Mouse (Mus musculus): Measurements from ENCODE around the gene Dcaf6. TPM values are rescaled to one million over a fixed set of nuclear protein-coding genes. Genes with fewer than 3 reads are reported as not detected.

Dcaf6 gene
- 19.0 and 20.4 TPM in 2 replicates for polyA plus RNA-seq (2012; rRNA removed)

DNA sequence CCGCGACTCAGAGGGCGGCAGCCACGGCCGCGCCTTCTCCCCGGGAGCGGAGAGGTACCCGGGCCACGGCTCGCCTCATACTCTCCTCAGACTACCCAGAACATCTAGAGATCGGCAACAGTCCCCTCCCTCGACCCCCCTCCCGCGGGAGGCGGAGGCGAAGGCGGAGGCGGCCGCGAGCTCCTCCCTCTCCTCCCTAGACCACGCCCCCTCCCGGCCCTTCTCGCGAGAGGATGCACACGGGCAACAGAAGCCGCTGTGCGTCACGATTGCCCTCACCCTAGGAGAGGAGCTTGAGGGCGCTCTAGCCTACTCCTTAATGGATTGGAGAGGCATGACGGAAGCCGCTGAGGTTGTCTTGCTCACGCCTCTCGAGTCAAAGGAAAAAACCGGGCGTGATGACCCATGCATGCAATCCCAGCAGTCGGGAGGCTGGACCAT is at the start of gene Dcaf6, which contains the start of gene Mpc2:
TSS of gene Dcaf6 (minus strand) at position 116 of the 441 bp plus-strand sequence.
TSS of gene Mpc2 (plus strand) at position 278 of the 441 bp plus-strand sequence.

DNA sequence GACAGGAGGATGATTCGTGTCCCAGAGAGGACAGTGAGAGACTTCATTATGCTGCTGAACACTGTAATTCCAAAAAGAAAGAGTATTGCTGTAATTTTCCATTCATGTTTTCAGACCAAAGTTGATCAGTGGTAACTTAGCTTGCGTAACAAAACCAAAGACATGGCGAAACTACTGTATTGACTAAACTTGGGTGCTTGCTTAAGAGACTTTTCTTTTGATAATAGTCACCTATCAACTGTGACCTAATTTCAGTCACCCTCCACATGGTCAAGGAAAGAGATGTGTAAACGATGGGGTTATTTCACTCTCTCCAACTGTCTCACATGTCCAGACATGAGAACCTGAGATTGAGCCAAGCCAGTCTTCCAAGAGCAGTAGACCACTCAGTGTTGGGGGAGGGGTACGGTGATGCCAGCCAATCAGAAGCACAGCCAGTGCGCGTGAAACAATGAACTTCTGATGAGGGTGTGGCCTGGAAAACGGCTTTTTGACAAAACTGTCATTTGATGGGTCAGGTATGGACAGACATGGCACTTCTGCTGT is 24.5 kb upstream of the Dcaf6 start, which contains the start of gene Adcy10:
TSS of gene Adcy10 (plus strand) at position 496 of the 546 bp plus-strand sequence.

DNA sequence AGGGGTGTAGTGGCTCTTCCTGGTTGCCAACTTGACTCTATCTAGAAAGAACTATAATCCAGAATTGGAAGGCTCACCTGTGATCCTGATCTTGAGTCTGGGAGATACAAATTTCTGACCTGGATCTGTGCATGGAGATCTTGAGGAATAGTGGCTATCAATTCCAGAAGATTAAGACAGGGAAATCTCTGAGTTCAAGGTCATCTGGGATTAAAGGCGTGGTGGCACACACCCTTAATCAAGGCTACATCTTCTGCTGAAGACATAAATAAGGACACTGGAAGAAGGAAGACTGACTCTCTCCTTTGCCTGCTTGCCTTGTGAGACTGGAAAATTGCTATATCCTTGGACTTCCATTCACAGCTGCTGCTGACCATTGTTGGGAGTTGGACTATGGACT is 164.8 kb downstream of the Dcaf6 start, which contains the start of gene Gpr161:
TSS of gene Gpr161 (plus strand) at position 301 of the 400 bp plus-strand sequence.

Other genes starting within 250 kb of the Dcaf6 start
- gene Tiprl, start 223.5 kb downstream of the Dcaf6 start, polyA plus RNA-seq (2012; rRNA removed), result 13.8 and 16.0 TPM in 2 replicates
- gene Gpr161, start 164.7 kb downstream of the Dcaf6 start, polyA plus RNA-seq (2012; rRNA removed), result 0.08 and 0.15 TPM in 2 replicates
- gene Mpc2, start 162 bp upstream of the Dcaf6 start, polyA plus RNA-seq (2012; rRNA removed), result 75.9 and 80.7 TPM in 2 replicates
- 0.06 and 0.08 TPM in 2 replicates for gene Adcy10, start 24.7 kb upstream of the Dcaf6 start, polyA plus RNA-seq (2012; rRNA removed)
- 18.5 and 20.2 TPM in 2 replicates for gene Mpzl1, start 174.1 kb upstream of the Dcaf6 start, polyA plus RNA-seq (2012; rRNA removed)
- gene Rcsd1, start 249.3 kb upstream of the Dcaf6 start, polyA plus RNA-seq (2012; rRNA removed), result 4.2 and 5.3 TPM in 2 replicates